Mouse (Mus musculus): Measurements from ENCODE around the gene Crtam.

- TF ChIP-seq POLR2A (IDR thresholded peaks at IDR 0.05; ENCODE audit: low read depth, low read length): no peak
- TF ChIP-seq CTCF (conservative IDR thresholded peaks at IDR 0.05; ENCODE audit: insufficient read depth, insufficient read length, low read depth, low read length): no peak
Measured at GRCm38 (mm10) chr9:41041404-41041803, 37.0 kb upstream of the Crtam start.
